Mouse (Mus musculus) G1E-ER4 (cell line): Measurements from ENCODE around the gene Akr1cl. TPM values are rescaled to one million over a fixed set of nuclear protein-coding genes. Genes with fewer than 3 reads are reported as not detected.
"Not testable (repeated sequence)": the region's sequence is repeated elsewhere in the genome, so short reads cannot be mapped to it uniquely, and the experiment has no call there.

Experiments used
- GATA1 ChIP-seq: IDR thresholded peaks from one replicate; pipeline ENCODE4 v1.8.0; 2012; ENCODE audit warnings: low read length, inconsistent platforms
- polyA plus RNA-seq: library from polyadenylated mRNA; stranded (reverse); fragments of >175 nt; gene quantifications from 2 replicates; pipeline ENCODE4 v1.2.3, GENCODE M21; 2012

The Akr1cl gene
- not detected in 2 replicates for polyA plus RNA-seq

DNA sequence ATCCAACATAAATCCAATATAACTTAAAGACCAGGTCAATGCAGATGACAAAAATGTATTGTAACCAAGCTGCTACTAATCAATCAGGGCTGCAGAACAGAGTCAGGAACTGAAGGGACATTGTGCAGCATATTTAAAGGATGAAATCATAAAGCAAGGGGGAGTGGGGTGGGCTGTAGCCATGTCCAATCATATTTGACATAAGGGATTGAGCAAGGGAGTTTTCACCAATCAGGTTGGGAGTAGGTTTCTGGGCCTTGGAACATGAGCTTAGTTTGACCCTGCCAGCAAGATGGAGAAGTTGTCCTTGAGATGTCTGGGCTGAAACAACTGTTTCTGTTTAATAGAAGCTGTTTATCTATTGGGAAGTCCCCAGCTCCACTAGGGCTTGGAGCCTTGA, at the start of gene Akr1cl:
Gene Akr1cl (minus strand): TSS at position 119 of the 400 bp plus-strand sequence.
- no peak for TF ChIP-seq GATA1

DNA sequence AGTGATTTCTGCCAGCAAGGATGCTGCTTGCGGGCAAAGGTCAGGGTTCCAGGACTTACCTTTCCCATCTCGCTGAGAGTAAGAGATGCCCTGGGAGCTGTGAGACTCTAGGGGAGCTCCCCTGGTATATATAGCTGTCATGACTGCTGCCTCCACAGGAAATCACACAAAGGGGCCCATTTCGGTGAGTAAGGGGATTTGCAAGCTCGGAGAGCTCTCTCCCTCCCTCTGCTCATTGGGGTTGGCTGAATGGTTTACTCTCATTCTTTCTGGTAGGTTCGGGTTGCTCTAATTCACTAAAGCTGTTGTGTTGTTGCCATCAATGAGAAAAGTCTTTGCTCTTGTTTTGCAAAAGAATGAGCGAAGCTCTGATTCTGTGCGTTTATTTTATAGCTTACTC, 49.6 kb upstream of the Akr1cl start, which contains the start of gene Crygb:
Gene Crygb (minus strand): TSS at position 101 of the 400 bp plus-strand sequence.
- no peak for TF ChIP-seq GATA1

DNA sequence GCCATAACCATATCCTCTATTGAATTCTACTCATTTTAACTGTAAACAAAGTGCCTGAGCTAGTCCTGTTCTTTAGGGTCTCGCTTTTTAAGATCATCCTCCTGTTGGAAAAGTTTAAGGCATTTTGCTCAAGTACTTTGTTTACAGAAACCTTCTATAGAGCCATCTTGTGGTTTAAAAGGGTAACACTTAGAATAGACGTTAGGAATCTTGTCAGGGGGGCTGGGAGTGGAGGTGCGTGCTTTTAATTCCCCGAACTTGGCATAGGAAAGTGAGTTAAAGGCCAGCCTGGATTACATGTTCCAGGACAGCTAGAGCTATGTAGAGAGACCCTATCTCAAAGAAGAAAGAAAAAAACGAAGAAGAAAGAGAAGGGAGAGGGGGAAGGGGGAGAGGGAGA, 43.0 kb upstream of the Akr1cl start:
- no peak for TF ChIP-seq GATA1

DNA sequence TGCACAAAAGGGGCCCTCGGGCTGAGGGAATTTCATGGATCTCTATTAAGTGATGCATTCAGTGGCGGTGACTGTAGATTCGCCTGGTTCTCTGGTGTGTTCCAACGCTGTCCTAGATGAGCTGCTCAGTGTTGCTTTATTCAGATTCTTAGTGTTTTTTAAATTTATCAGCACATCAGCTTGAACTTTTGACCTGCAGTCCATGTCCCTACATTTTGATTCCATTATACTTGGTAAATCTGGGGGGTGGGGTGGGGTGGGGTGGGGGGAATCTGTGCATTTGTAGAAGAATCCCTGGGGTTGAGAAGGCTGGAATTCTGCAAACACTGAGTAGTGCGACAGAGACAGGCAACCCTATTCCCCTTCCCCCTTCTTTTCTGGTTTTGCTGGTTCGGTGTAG, 41.0 kb upstream of the Akr1cl start, which contains the start of gene Crygc:
Gene Crygc (minus strand): TSS at position 101 of the 400 bp plus-strand sequence.
- TF ChIP-seq GATA1 = no peak

DNA sequence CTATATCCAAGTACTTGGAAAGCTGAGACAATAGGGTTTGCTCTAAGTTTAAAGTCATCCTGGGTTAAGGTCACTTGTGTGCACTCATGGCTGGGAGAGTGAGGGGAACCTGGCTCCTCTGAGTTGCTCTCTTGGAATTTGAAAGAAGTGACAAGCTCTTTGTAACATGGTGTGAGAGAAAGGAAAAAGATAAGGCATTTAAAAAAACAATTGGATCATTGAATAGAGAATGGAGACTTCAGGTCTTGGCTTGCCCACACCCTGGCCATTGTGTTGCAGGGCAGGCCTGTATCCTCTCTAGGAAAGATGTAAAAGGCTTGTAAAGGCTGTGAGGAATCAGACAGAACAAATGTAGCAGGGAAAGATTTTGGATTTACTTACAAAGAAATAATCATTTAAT, 35.3 kb upstream of the Akr1cl start:
- no peak for TF ChIP-seq GATA1

DNA sequence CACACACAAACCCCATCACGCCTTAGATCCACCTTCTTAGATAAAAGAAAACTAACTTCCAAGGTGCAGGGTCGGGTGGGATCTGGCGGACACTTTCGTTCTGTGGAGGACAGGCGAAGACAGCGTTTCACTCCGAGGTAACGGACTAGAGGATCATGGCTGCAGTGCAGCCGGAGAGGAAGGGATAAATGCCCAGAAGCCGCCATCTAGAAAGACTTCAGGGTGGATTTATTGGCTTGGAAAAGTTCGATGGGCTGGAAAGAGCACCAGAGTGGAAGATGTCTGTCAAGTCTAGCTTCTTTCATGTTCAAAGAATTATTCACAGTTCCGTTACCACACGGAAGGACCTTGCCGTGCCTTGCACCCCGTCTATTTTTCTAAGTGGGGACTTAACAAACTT, 31.6 kb upstream of the Akr1cl start:
- no peak for TF ChIP-seq GATA1

DNA sequence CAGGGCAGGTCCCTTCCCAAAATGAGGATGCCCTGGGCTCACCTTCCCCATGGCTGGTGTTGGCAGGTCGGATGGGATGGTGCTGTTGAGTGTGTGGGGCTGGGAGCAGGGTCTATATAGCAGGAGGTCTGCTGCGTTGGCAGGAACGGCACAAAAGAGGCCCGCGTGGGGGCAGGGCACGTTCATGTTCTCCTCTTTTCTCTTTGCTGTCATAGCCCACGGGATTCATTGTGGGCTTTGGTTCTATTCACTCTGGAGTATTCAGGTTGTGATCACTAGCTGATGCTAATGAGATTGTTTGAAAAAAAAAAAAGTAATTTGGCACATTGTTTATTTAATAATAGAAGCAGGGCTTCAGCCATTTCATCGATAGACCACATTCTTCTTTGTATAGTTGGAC, 30.8 kb upstream of the Akr1cl start, which contains the start of gene Crygd:
Gene Crygd (minus strand): TSS at position 101 of the 400 bp plus-strand sequence.
- TF ChIP-seq GATA1 = no peak

DNA sequence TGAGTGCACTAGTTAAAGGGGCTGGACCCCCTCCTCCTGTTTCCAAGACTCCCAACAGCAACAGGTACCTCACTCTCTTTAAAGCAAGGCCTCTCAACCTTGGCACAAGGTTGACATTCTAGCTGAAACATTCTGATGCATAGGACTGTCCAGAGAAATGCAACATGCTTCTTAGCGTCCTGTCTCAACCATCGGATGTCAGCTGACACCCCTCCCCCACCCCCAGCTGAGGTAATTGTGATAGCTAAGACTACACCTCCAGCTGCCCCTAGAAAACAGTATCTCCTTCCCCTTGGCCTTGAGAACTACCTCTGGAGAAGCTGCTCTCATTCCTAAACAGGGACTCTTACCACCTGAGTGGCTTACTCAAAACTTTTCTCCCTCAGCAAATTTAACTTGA, 19.6 kb upstream of the Akr1cl start:
- no peak for TF ChIP-seq GATA1

DNA sequence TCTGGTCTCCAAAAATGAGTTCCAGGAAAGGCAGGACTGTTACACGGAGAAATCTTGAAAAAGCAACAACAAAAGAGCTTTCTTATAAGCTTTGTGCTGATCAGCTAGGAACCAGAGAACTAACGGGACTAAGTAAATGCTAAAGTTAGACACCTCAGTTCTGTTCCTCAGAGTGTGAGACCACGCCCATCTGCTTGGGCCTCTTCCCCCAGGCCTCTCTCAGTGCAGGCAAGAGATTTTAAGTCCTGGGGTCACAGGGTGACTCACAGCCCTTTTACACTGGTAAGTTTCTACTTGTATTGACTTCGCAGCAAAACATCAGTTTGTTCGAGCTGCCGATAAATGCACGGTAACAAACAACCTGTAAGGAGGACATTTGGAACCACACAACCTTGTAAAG, 19.1 kb upstream of the Akr1cl start:
- no peak for TF ChIP-seq GATA1

DNA sequence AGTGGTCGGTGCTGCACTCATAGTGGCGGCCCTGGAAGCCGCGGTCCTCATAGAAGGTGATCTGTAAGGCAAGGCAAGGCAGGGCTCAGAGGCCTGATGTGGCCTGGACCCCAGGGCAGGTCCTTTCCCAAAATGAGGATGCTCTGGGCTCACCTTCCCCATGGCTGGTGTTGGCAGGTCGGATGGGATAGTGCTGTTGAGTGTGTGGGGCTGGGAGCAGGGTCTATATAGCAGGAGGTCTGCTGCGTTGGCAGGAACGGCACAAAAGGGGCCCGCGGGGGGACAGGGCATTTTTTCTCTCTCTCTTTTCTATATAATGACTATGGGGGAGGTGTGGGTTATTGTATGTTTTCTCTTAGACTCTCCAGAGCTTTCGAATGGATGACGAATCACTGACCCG, 18.4 kb upstream of the Akr1cl start, which contains the start of gene Cryge:
Gene Cryge (minus strand): TSS at position 198 of the 400 bp plus-strand sequence.
- TF ChIP-seq GATA1 = not testable (repeated sequence)

DNA sequence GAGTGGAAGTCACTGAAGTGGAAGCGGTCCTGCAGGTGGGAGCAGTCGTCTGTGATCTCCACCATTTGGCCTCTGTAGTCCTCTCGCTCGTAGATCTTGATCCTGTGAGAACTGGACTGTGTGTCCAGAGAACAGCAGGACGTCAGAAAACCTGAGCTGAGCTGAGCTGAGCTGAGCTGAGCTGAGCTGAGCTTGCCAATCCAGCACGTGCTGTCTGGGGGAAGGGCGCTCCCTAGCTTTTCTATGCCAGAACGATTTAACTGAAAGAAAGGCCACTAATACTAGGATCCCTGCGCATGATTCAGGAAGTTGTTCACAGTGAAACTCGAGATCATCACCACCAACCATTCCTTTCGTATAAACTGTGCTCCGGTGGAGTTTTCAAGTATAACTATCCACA, 16.2 kb upstream of the Akr1cl start:
- no peak for TF ChIP-seq GATA1

DNA sequence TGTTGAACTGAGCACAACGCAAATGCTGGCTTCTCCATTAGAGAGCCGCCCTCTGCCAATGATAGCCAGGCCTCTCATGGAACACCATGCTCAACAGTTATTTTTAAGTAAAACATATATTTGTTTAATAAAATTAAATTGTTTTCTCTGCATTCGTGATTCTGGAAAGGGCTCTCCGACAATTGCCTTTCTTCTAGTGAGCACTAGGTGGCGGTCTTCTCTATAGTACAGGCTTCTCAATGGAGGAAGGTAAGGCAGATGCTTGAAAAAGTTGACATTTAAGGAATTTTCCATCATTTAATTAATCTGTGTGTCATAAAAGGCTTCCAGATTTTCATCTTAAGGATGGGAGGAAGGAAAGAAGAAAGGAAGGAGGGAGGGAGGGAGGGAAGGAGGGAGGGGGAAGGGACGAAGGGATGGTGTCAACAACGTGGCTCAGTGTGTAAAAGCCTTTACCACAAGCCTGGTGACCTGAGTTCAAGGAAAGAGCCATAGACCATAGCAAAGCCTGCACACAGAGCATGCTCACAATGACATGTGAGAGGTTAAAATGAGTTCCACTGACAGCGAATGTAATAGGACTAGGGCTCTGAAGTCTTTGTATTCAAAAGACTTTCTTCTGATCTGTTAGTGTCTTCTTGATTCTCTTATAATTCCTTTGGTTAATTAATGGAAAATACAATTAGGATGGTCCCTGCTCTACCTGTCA, 14.0 kb upstream of the Akr1cl start:
- TF ChIP-seq GATA1 = no peak

DNA sequence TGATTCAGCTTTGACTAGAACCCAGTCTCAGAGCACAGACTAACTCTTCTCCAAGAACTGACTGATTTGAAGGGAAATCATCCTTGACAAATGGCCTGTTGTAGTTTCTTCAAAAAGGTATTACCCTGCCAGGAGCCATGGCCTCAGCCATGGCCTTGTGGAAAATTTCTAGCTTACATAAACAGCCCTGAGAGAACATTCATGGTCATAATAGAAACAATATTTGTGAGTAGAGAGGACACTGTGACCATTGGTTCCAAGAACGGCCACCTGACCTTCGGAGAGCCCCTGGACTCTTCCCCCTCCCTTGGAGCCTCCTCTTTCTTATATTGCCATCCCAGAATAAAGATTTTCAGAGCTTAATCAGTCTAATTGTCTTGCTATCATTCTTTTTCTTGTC, 10.9 kb upstream of the Akr1cl start:
- TF ChIP-seq GATA1 = no peak

DNA sequence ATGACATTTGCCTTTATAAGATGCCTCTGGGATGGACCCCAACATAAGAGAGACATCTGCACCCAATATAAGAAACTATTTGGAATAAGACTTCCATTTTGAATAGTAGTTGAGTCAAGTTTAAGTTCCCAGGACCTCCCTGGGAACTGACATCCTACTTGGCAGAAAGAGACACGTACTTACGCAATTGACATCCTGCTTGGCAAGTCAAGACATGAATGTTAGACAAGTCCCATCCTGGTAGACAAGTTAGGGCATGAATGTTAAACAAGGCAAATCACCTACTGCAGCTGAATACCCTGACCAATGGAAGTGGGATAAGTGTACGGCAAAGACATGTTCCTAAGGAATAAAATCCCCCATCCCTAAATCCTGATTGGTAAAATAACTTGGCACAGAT, 9.3 kb upstream of the Akr1cl start:
- no peak for TF ChIP-seq GATA1

DNA sequence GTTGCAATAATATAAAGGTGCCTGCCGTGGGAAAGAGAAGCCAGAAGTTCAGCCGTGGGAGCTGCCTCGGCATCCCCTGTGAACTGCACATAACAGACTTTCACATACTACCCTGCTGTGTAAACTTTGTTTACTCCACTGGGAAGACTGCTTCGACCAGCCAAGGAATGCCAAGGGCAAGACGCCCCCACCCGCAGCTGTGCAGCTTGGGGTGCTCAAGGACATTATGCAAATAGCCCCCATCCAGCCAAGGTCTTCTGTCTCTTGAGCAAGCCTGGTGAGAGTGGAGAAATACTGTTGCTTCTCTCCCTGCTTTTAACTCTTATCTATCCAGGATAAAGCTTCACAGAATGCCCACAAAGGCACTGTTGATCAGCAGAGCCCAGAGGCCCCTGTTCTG, 8.2 kb upstream of the Akr1cl start:
- no peak for TF ChIP-seq GATA1

DNA sequence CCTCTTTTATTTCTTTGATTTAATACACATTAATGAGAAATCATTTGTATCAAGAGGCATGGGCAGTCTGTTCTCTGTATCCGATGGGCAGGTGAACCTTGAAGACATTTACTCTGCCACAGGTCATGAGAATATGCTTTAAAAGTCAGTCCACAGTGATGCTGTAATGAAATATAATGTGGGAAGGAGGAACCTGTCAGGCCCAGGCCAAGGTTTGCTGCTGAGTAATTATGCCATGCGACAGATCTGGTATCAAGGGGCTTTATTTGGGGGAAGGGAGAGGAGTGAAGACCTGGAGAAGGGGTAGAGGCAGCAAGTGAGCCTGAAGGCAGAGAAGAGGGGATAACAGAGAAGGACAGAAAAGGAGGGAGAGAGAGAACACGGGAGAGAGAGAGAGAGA, 7.1 kb upstream of the Akr1cl start:
- TF ChIP-seq GATA1 = no peak

DNA sequence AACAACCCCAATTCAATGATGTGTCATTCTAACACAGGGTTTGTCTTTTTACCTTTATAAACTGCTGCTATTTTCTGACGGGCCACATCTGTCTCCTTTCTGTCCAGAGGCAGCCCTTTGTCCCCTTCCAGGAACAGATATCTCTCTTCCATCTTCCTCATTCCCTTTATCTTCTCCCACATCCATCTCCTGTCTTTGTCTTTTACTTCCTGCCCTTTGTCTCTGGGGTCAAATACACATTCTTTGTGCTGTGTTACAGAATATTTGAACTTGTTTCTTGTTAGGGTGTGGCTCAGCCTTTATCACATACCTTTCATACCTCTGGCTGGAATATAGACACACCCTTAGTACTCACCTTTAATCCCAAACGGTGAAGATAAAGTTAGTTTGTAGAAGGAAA, 5.0 kb upstream of the Akr1cl start:
- no peak for TF ChIP-seq GATA1

DNA sequence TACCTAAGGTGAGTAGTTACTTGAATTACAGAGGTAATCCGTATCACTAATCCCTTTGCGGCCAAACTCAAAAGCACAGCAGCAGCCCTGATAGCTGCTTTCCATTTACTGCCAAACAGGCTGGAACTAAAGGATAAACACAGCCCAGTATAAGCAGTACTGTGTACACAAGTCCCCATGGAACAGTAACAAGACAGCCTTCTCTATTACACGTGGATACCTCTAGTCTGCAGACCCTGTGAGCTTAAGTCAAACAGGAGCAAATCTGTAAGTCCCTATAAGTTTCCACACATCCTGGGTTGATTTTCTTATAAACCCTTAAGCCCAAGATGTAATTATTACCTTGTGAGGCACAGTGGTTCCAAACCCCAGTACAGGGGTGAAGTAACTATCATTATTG, 3.0 kb upstream of the Akr1cl start:
- no peak for TF ChIP-seq GATA1

DNA sequence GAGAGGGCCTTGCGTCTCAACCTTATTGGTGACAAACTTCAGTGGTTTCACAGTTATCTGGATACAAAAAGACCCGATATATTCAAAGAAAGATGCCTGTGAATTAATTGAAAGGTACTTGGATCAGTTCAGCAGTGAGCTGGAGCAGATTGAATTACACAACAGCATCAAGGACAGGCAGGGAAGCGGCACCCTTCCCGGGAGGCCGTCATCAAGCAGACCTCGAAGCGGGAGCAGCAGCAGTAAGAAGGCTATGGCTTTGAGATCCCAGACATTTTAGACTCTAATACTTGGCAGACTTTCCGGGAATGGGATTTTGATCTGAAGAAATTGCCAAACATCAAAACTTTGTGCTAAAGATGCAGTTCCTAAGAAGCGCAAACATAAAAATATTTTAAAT, 4.4 kb downstream of the Akr1cl start:
- TF ChIP-seq GATA1 = no peak
